Mouse (Mus musculus) ES-E14 (cell line): ENCODE results near the gene Mea1. TPM values are rescaled to one million over a fixed set of nuclear protein-coding genes. Genes with fewer than 3 reads are reported as not detected.
A peak's percentile ranks its signal among the peaks of the same experiment; 100 is the strongest.

Experiments used
- DNase-seq: peaks from one replicate; pipeline ENCODE4 v3.0.0-alpha.2; 2013; ENCODE audit warnings: low read depth, low spot score
- H3K27ac ChIP-seq: 2 replicates; pipeline ENCODE4 v1.5.1; 2012; ENCODE audit warnings: low read depth, mild to moderate bottlenecking, low read length, moderate library complexity, mixed read lengths; ENCODE audit not compliant: poor library complexity, insufficient read depth, severe bottlenecking
- H3K36me3 ChIP-seq: 2 replicates; pipeline ENCODE4 v1.6.1; 2012; ENCODE audit warnings: mild to moderate bottlenecking, low read length, moderate library complexity, mixed read lengths; ENCODE audit not compliant: control insufficient read depth, poor library complexity, insufficient read depth, severe bottlenecking
- H3K4me1 ChIP-seq, 2 experiments: fragments of 150-350 bp in 1 of 2; sonication (generic) in 1 of 2; 2 replicates each; pipeline ENCODE4 v1.6.1; 2012; ENCODE audit warnings: low read length in 2 of 2, mild to moderate bottlenecking in 1 of 2, mixed read lengths in 1 of 2; ENCODE audit not compliant: control insufficient read depth in 2 of 2, insufficient read depth in 2 of 2, poor library complexity in 1 of 2
- H3K4me3 ChIP-seq, 2 experiments: fragments of 150-350 bp in 1 of 2; sonication (generic) in 1 of 2; 2 replicates each; pipeline ENCODE4 v1.5.1; 2012; ENCODE audit warnings: low read length in 2 of 2, low read depth in 1 of 2, mild to moderate bottlenecking in 1 of 2, mixed read lengths in 1 of 2; ENCODE audit not compliant: insufficient read depth in 1 of 2, poor library complexity in 1 of 2, severe bottlenecking in 1 of 2
- H3K9ac ChIP-seq: 2 replicates; pipeline ENCODE4 v1.6.1; 2012; ENCODE audit warnings: low read depth, mild to moderate bottlenecking, low read length, mixed read lengths; ENCODE audit not compliant: poor library complexity, insufficient read depth, severe bottlenecking
- H3K9me3 ChIP-seq: fragments of 150-350 bp; sonication (generic); 2 replicates; pipeline ENCODE4 v1.6.1; 2012; ENCODE audit warnings: low read depth, mild to moderate bottlenecking, low read length; ENCODE audit not compliant: control insufficient read depth, insufficient read depth
- CHD2 ChIP-seq: IDR thresholded peaks from 2 replicates; pipeline ENCODE4 v1.6.1; 2014; ENCODE audit warnings: mild to moderate bottlenecking, low read depth, low read length, inconsistent platforms
- HCFC1 ChIP-seq: IDR thresholded peaks from 2 replicates; pipeline ENCODE4 v1.6.1; 2012; ENCODE audit warnings: low read length, inconsistent platforms, borderline replicate concordance; ENCODE audit not compliant: insufficient read depth
- MAFK ChIP-seq: IDR thresholded peaks from 2 replicates; pipeline ENCODE4 v1.6.1; 2014; ENCODE audit warnings: mild to moderate bottlenecking, low read depth, low read length, inconsistent platforms; ENCODE audit not compliant: insufficient read depth
- ZC3H11A ChIP-seq: IDR thresholded peaks from 2 replicates; pipeline ENCODE4 v1.6.1; 2012; ENCODE audit warnings: low read depth, mild to moderate bottlenecking, inconsistent platforms, low read length, borderline replicate concordance
- ZNF384 ChIP-seq: IDR thresholded peaks from 2 replicates; pipeline ENCODE4 v1.6.1; 2012; ENCODE audit warnings: low read depth, low read length, inconsistent platforms
- in situ Hi-C, 2 experiments: fragments of 600-800 bp; cut with MboI; formaldehyde crosslinking; loops; one replicate each; pipeline ENCODE4 v1.15.1; 2025; ENCODE audit warnings: low sequenced_read_pairs in 2 of 2, inconsistent platforms in 1 of 2; ENCODE audit not compliant: unreplicated experiment in 2 of 2
- total RNA-seq: library from RNA; depleted of rRNA; stranded (reverse); fragments of 300-350 nt; gene quantifications from 2 replicates; pipeline ENCODE4 v1.2.3, GENCODE M21; 2012; rRNA removed

Mea1 gene
- total RNA-seq, 1 experiment, result 77.5 TPM

GRCm38 (mm10) chr17:46728021-46728420 lies 49.4 kb downstream of the Mea1 start:
- H3K9me3 ChIP-seq, result no peaks in the 10 kb centered on the region
- no peak overlapping the region for H3K27ac ChIP-seq
- H3K4me3 ChIP-seq, result peak overlapping the region in 1 of 2 experiments; percentile 86; a peak in 1 of 4 replicates
- no peak for TF ChIP-seq CHD2
- peak; percentile 42; the same call in 1 of the 2 replicates for TF ChIP-seq ZNF384
- peaks cover 3% of the 10 kb centered on the region; the same call in 1 of the 2 replicates for H3K36me3 ChIP-seq
- H3K9ac ChIP-seq, result no peak overlapping the region
- DNase-seq, result peak; percentile 79
- H3K4me1 ChIP-seq, result peaks cover 0 to 2% of the 10 kb centered on the region in 2 experiments; a peak in 2 of 4 replicates
- in situ Hi-C loops, result no loop called here

GRCm38 (mm10) chr17:46728496-46728895 lies 49.9 kb downstream of the Mea1 start:
- Histone ChIP-seq H3K9me3 (no peaks in the 10 kb centered on the region), H3K27ac (no peak overlapping the region), H3K4me3 (peak overlapping the region; percentile 61 to 86), H3K4me1 (peaks cover 0 to 2% of the 10 kb centered on the region in 2 experiments; a peak in 2 of 4 replicates), H3K9ac (peak overlapping the region; percentile 8; the same call in 1 of the 2 replicates), H3K36me3 (peaks cover 2% of the 10 kb centered on the region; the same call in 1 of the 2 replicates)
- no peak for TF ChIP-seq MAFK
- in situ Hi-C loops, result no loop called here
- DNase-seq, result no peak

GRCm38 (mm10) chr17:46728904-46729318 lies 50.3 kb downstream of the Mea1 start, which contains the start of gene Gnmt:
Gene Gnmt (minus strand): TSS chr17:46729168.
- no peaks in the 10 kb centered on the region; the same call in 1 of the 2 replicates for H3K36me3 ChIP-seq
- H3K4me3 ChIP-seq, result peak within 1 kb of the TSS; percentile 61 to 86
- DNase-seq, result no peak
- in situ Hi-C loops, result no loop called here
- peaks cover 0 to 2% of the 10 kb centered on the region in 2 experiments; a peak in 2 of 4 replicates for H3K4me1 ChIP-seq
- H3K9ac ChIP-seq, result peak within 1 kb of the TSS; percentile 8
- H3K27ac ChIP-seq, result no peak within 1 kb of the TSS
- no peaks in the 10 kb centered on the region for H3K9me3 ChIP-seq
- no peak for TF ChIP-seq CHD2
- no peak for TF ChIP-seq ZC3H11A
- no peak for TF ChIP-seq ZNF384
- TF ChIP-seq HCFC1, result no peak
- TF ChIP-seq MAFK, result no peak

Other genes starting within 250 kb of the Mea1 start
- 0.49 and 0.79 TPM in 2 replicates for gene Crip3, start 249.9 kb upstream of the Mea1 start, total RNA-seq
- gene Slc22a7, start 240.3 kb upstream of the Mea1 start, total RNA-seq, result 3.6 and 6.1 TPM in 2 replicates
- 0.98 and 1.2 TPM in 2 replicates for gene Ttbk1, start 191.1 kb upstream of the Mea1 start, total RNA-seq
- gene Dnph1, start 182.1 kb upstream of the Mea1 start, total RNA-seq, result 44.1 and 48.2 TPM in 2 replicates
- 1.8 and 4.5 TPM in 2 replicates for gene Cul9, start 132.4 kb upstream of the Mea1 start, total RNA-seq
- 65.2 and 75.6 TPM in 2 replicates for gene Srf, start 122.6 kb upstream of the Mea1 start, total RNA-seq
- 200 and 384 TPM in 2 replicates for gene Ptk7, start 49.3 kb upstream of the Mea1 start, total RNA-seq
- 17.8 and 20.7 TPM in 2 replicates for gene Klc4, start 32.8 kb upstream of the Mea1 start, total RNA-seq
- 205 and 261 TPM in 2 replicates for gene Mrpl2, start 32.6 kb upstream of the Mea1 start, total RNA-seq
- gene Cul7, start 28.5 kb upstream of the Mea1 start, total RNA-seq, result 88.5 and 96.1 TPM in 2 replicates
- 44.5 and 57.0 TPM in 2 replicates for gene Rrp36, start 4.4 kb upstream of the Mea1 start, total RNA-seq
- 65.1 and 73.0 TPM in 2 replicates for gene Klhdc3, start 2.1 kb downstream of the Mea1 start, total RNA-seq
- gene Ppp2r5d, start 26.3 kb downstream of the Mea1 start, total RNA-seq, result 70.6 and 73.0 TPM in 2 replicates
- 17.8 and 22.2 TPM in 2 replicates for gene Pex6, start 32.7 kb downstream of the Mea1 start, total RNA-seq
- gene Gnmt, start 50.4 kb downstream of the Mea1 start, total RNA-seq, result 1.2 and 4.3 TPM in 2 replicates
- gene Cnpy3, start 73.4 kb downstream of the Mea1 start, total RNA-seq, result 69.7 and 122 TPM in 2 replicates
- 1.8 and 2.2 TPM in 2 replicates for gene Ptcra, start 84.9 kb downstream of the Mea1 start, total RNA-seq
- 19.5 and 21.4 TPM in 2 replicates for gene 2310039H08Rik, start 93.8 kb downstream of the Mea1 start, total RNA-seq
- gene Rpl7l1, start 103.9 kb downstream of the Mea1 start, total RNA-seq, result 132 and 179 TPM in 2 replicates
- 20.2 and 27.1 TPM in 2 replicates for gene Bicral, start 179.7 kb downstream of the Mea1 start, total RNA-seq
- 20.5 and 30.0 TPM in 2 replicates for gene Tbcc, start 211.9 kb downstream of the Mea1 start, total RNA-seq
- 0.18 and 0.48 TPM in 2 replicates for gene Prph2, start 231.7 kb downstream of the Mea1 start, total RNA-seq